Mouse (Mus musculus) erythroblast, embryonic 14.5 days (primary cell): Measurements from ENCODE around the gene Pcdh9. TPM values are rescaled to one million over a fixed set of nuclear protein-coding genes. Genes with fewer than 3 reads are reported as not detected.
"Not testable (repeated sequence)": the region's sequence is repeated elsewhere in the genome, so short reads cannot be mapped to it uniquely, and the experiment has no call there.

Experiments used
- H3K27me3 ChIP-seq: 2 replicates; pipeline ENCODE4 v1.6.1; 2012; ENCODE audit warnings: inconsistent platforms; ENCODE audit not compliant: control insufficient read depth
- H3K36me3 ChIP-seq: 2 replicates; pipeline ENCODE4 v1.6.1; 2012; ENCODE audit warnings: mild to moderate bottlenecking, inconsistent platforms; ENCODE audit not compliant: control insufficient read depth
- H3K4me1 ChIP-seq: 2 replicates; pipeline ENCODE4 v1.6.1; 2012; ENCODE audit warnings: inconsistent platforms; ENCODE audit not compliant: control insufficient read depth
- H3K4me3 ChIP-seq: replicated peaks from 2 replicates; pipeline ENCODE3; 2012; ENCODE audit warnings: moderate library complexity, mild to moderate bottlenecking, inconsistent platforms
- H3K9me3 ChIP-seq: 2 replicates; pipeline ENCODE4 v1.6.1; 2012; ENCODE audit warnings: low read length, inconsistent platforms, mixed read lengths; ENCODE audit not compliant: control insufficient read depth
- GATA1 ChIP-seq: IDR thresholded peaks from 2 replicates; pipeline ENCODE4 v1.6.1; 2012; ENCODE audit warnings: low read length, inconsistent platforms, mixed read lengths
- TAL1 ChIP-seq: IDR thresholded peaks from 3 replicates; pipeline ENCODE4 v1.6.1; 2012; ENCODE audit warnings: low read length, inconsistent platforms, mixed read lengths
- polyA plus RNA-seq: library from polyadenylated mRNA; stranded (reverse); fragments of >175 nt; gene quantifications from 2 replicates; pipeline ENCODE4 v1.2.3, GENCODE M21; 2012

Gene Pcdh9
- polyA plus RNA-seq, 1 experiment, result not detected

DNA sequence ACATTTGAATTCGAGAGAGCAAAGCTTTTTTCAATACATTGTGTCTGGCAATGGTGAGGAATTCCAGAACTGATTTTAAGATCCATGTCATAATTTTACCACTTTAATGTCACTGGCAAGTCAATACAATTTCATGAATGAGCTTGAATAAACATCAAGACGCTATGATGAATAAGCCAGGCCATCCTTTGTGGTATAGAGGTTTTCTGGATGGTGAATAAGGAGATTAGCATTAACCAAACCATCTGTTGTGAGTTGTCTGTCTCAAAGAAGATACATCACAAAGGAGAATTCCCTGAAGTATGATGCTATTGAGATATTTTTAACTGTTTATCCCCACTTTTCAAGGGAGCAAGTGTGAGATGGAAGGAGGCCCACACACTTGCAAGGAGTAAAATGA is 602.1 kb downstream of the Pcdh9 start:
- Histone ChIP-seq H3K36me3 (no peaks in the 10 kb centered on the region), H3K9me3 (no peaks in the 10 kb centered on the region), H3K4me1 (no peaks in the 10 kb centered on the region), H3K4me3 (no peak overlapping the region), H3K27me3 (no peaks in the 10 kb centered on the region)
- no peak for TF ChIP-seq TAL1
- no peak for TF ChIP-seq GATA1

DNA sequence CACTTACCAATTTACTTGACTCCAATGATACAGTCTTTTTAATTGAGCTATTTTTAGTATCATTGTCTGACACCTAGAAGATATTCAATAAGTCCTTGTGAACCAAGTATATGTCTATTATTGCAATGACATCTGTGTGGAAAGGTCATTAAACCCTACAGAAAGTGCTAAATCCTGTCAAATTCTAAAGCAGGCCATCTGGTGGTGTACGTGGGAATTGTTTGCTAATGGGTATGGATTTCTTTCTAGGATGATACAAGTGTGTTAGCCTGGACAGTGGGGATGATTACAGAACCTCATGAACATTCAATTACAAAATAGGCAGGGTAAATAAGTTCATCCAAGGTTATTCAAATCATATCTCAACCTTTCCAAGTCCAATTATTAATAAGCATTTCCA is 602.8 kb downstream of the Pcdh9 start:
- no peak overlapping the region for H3K4me3 ChIP-seq
- H3K9me3 ChIP-seq, result no peaks in the 10 kb centered on the region
- H3K27me3 ChIP-seq, result no peaks in the 10 kb centered on the region
- no peaks in the 10 kb centered on the region for H3K36me3 ChIP-seq
- no peak for TF ChIP-seq GATA1
- no peak for TF ChIP-seq TAL1
- no peaks in the 10 kb centered on the region for H3K4me1 ChIP-seq

DNA sequence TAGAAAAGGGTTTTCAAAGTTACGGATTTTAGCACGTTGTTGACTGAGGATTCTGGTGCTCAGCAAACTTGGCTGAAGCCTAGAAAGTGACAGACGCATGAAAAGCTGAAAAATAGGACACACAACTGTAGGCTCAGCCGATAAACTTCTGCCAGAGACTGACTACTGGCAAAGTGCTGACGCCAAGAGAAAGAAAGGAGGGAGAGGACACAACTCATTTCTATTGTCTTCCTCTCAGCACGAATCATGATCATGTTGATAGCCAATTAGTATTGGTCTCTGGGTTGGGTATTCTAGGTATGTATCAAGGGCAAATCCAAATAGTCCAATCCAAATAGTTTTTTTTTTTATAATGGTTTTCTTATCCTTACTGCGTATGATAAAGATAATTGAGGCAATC is 605.3 kb downstream of the Pcdh9 start:
- no peak for TF ChIP-seq GATA1
- TF ChIP-seq TAL1, result no peak
- Histone ChIP-seq H3K4me3 (no peak overlapping the region), H3K4me1 (no peaks in the 10 kb centered on the region), H3K9me3 (no peaks in the 10 kb centered on the region), H3K36me3 (no peaks in the 10 kb centered on the region), H3K27me3 (no peaks in the 10 kb centered on the region)

DNA sequence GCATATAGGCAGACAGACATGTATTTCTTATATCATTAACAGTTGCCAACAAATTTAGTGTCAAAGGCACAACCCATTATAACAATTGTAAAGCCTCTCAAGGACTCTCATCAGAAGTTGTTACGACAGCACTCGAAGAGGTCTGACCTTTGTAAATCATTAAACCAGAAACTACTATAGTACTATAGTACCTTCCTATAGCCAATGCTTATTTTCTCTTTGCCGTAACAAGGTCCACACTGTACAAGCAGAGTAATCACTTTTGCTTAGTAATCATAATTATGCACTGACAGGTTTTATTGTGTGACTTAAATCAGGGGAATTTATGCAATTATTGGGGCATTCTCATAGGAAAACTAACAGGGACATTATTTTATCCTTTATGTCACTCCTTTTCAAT is 606.5 kb downstream of the Pcdh9 start:
- H3K4me3 ChIP-seq, result no peak overlapping the region
- H3K27me3 ChIP-seq, result no peaks in the 10 kb centered on the region
- no peaks in the 10 kb centered on the region for H3K4me1 ChIP-seq
- H3K36me3 ChIP-seq, result no peaks in the 10 kb centered on the region
- H3K9me3 ChIP-seq, result no peaks in the 10 kb centered on the region
- no peak for TF ChIP-seq GATA1
- TF ChIP-seq TAL1, result no peak

DNA sequence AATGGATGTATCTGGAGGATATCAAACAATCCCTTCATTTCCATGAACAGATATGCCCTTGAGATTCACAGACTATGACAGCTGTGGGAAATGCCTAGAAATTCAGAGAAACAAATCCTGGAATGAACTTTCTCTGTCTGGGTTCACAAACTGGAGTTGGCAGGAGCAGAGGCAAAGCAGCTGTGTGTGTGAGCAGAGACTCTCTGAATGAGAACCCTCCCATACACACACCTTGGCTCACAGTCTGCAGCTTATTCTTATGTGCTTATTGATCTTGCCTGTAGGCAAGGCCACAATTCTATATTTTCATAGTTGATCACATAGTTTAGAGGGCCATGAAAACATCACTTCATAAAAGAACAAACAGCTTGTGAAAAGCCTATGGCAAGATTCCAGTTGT is 614.8 kb downstream of the Pcdh9 start:
- Histone ChIP-seq H3K27me3 (no peaks in the 10 kb centered on the region), H3K4me1 (no peaks in the 10 kb centered on the region), H3K4me3 (no peak overlapping the region), H3K36me3 (no peaks in the 10 kb centered on the region), H3K9me3 (no peaks in the 10 kb centered on the region)
- no peak for TF ChIP-seq TAL1

DNA sequence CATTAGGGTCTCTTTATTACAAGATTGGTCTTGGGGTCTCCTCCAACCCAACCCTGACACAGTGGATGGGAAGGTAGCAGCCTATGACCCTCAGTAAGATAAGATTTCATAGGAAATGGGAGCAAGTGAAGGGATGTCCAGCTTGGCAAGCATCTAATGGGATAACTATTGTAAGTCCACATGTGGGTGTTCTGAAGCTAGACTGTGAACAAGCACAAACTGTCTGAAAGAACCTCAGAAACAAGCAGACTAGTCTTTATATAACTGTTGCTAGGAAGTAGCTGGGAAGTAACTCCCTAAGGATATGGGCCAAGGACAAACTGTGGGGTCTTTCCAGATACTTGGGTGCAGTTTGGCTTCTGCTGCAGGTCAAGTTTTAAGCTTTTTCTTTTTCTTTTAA is 615.7 kb downstream of the Pcdh9 start:
- Histone ChIP-seq H3K9me3 (no peaks in the 10 kb centered on the region), H3K27me3 (no peaks in the 10 kb centered on the region), H3K36me3 (no peaks in the 10 kb centered on the region), H3K4me1 (no peaks in the 10 kb centered on the region), H3K4me3 (no peak overlapping the region)
- TF ChIP-seq TAL1, result no peak
- no peak for TF ChIP-seq GATA1

DNA sequence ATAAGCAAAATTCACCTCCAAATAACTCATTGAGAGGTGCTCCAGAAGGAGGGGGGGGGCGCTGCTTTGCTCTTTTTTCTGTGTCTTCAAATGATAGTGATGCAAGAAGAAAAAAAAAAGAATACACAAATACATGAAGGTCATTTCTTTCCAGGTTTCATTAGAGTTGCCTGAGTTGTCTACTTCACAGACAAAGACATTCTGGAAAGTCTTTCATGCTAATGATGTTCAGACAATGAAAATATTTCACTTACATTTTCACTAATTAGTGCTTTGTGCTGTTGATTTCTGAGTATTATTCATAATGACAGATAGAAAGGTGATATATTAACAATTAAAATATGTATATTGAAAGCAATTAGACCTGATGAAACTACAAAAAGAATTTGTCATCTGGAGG is 637.1 kb downstream of the Pcdh9 start:
- no peak for TF ChIP-seq TAL1
- TF ChIP-seq GATA1, result no peak
- H3K4me1 ChIP-seq, result no peaks in the 10 kb centered on the region
- H3K4me3 ChIP-seq, result no peak overlapping the region
- H3K9me3 ChIP-seq, result no peaks in the 10 kb centered on the region
- H3K27me3 ChIP-seq, result no peaks in the 10 kb centered on the region
- H3K36me3 ChIP-seq, result no peaks in the 10 kb centered on the region

DNA sequence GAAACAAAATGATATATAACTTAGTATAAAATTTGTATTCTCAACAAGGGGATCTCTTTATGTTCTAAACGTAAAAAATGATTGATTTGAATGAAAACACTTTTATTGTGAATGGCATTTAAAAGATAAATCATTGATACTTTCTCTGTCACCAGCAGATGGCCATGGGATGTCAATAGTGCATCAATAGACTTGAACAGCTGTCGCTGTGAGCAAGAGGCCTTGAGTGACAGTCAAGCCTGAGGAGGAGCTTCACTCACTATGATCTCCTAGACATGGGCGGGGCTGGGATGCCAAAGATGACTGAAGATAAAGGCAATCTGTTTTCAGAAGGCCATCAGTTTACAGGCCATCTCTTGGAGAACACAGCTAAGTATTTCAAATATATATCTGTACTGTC is 650.2 kb downstream of the Pcdh9 start:
- TF ChIP-seq GATA1, result no peak
- no peak for TF ChIP-seq TAL1
- Histone ChIP-seq H3K9me3 (no peaks in the 10 kb centered on the region), H3K36me3 (no peaks in the 10 kb centered on the region), H3K27me3 (no peaks in the 10 kb centered on the region), H3K4me3 (no peak overlapping the region), H3K4me1 (no peaks in the 10 kb centered on the region)

DNA sequence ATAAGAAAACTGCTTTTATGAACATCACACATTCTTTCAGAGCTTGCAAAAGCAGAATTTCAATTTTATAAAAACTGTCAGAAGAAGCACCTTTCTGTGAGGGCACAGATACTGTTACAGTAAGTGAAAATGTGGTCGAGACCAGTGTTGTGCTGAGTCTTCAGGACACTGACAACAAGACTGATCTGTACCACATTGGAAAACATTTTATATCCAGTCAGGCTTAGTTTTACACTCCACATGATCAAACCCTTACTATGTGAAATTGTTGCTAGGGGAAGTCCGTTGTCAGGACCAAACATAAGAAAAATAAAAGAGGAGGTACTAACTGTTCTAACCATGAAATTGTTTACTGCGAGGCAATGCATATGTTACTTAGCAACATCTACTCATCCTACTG is 656.1 kb downstream of the Pcdh9 start:
- no peaks in the 10 kb centered on the region for H3K4me1 ChIP-seq
- H3K4me3 ChIP-seq, result no peak overlapping the region
- no peaks in the 10 kb centered on the region for H3K27me3 ChIP-seq
- H3K9me3 ChIP-seq, result no peaks in the 10 kb centered on the region
- no peaks in the 10 kb centered on the region for H3K36me3 ChIP-seq
- TF ChIP-seq GATA1, result no peak
- TF ChIP-seq TAL1, result no peak

DNA sequence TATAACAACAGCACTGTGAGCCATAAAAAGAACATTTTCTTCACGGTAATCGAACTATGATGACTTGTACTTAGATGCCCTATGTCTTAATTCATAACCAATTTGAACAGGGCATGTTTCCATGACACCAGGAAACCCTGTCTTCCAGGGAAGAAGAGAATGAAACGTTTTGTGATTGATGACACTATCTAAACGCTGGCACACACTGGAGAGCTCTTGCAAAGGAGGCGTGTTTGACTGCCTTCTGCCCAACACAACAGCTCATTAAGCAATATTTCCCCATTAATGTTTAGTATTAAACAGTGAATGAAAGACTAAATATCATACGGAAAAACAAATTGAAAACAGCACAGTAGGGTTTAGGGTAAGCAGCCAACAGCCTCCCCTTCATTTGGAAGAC is 656.9 kb downstream of the Pcdh9 start:
- H3K4me3 ChIP-seq, result no peak overlapping the region
- no peaks in the 10 kb centered on the region for H3K9me3 ChIP-seq
- no peaks in the 10 kb centered on the region for H3K4me1 ChIP-seq
- H3K27me3 ChIP-seq, result no peaks in the 10 kb centered on the region
- TF ChIP-seq GATA1 (no peak), TAL1 (no peak)
- no peaks in the 10 kb centered on the region for H3K36me3 ChIP-seq

DNA sequence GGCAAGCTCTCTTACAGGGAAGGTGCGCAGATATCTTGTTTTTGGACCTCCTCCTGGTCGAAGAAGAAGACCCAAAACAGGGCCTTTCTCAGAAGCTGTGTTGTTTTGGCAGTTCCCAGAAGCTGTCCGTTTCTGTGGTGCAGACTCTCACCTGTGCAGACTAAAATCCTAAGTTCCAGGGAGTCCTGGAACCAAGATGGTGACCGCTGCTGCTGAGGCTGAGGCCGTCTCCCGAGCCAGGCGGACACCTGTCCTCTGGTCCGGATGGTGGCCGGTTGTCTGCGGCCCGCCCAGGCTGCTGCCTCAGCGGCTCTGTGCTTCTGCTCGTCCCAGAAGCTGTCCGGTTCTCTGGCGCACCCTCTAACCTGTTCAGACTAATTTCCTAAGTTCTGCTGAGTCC is 675.6 kb downstream of the Pcdh9 start:
- H3K36me3 ChIP-seq, H3K4me3 ChIP-seq, H3K4me1 ChIP-seq, H3K27me3 ChIP-seq, H3K9me3 ChIP-seq: not testable (repeated sequence)
